Comparison of ENCODE assay signal across 9 mouse cellular contexts in genomic region chr4:125992206-125992605, GRCm38 (mm10).
"Had no signal": no experiment of that assay in that cellular context is flagged by ENCODE, and none has a peak within 500 bp of the region (broad histone marks: within the 10 kb centered on the region; RNA-seq: fewer than 3 reads in every experiment).

No protein-coding gene starts in this region.

- DNase-seq: liver, postnatal 0 days; lung, adult 2 months; lung, postnatal 14 days; lung, postnatal 36 days; right cerebral cortex, postnatal 14 days; spleen, adult 18-20 months; thymus, adult 18-20 months; thymus, postnatal 14 days; thymus, postnatal 36 days had no signal
